Mouse (Mus musculus) stomach, embryonic 14.5 days (tissue): Measurements from ENCODE around the gene Pacsin3. TPM values are rescaled to one million over a fixed set of nuclear protein-coding genes. Genes with fewer than 3 reads are reported as not detected.

Source experiments
- ATAC-seq: fragments of 200-750 bp; cut with Nextera tagmentation; 2 replicates; pipeline ENCODE4 v1.8.0; 2017; ENCODE audit warnings: low read depth, moderate TSS enrichment; ENCODE audit not compliant: insufficient number of reproducible peaks, insufficient read depth, low FRiP score
- H3K27ac ChIP-seq: fragments of 300-500 bp; sonication (generic); 2 replicates; pipeline ENCODE4 v1.5.1; 2014; ENCODE audit warnings: mild to moderate bottlenecking, low read length, moderate library complexity, mixed read lengths
- H3K27me3 ChIP-seq: fragments of 300-500 bp; sonication (generic); 2 replicates; pipeline ENCODE4 v1.6.1; 2014; ENCODE audit warnings: low read length, control low read depth, mixed read lengths; ENCODE audit not compliant: control insufficient read depth, insufficient read depth
- H3K36me3 ChIP-seq: fragments of 300-500 bp; sonication (generic); 2 replicates; pipeline ENCODE4 v1.6.1; 2014; ENCODE audit warnings: mild to moderate bottlenecking, control low read depth, low read length, moderate library complexity, mixed read lengths; ENCODE audit not compliant: control insufficient read depth, insufficient read depth
- H3K4me1 ChIP-seq: fragments of 300-500 bp; sonication (generic); 2 replicates; pipeline ENCODE4 v1.6.1; 2014; ENCODE audit warnings: low read length, control low read depth, mixed read lengths; ENCODE audit not compliant: control insufficient read depth, insufficient read depth
- H3K4me2 ChIP-seq: fragments of 300-500 bp; sonication (generic); replicated peaks from 2 replicates; pipeline ENCODE4 v1.6.1; 2014; ENCODE audit warnings: low read depth, low read length, control low read depth
- H3K4me3 ChIP-seq: fragments of 300-500 bp; sonication (generic); 2 replicates; pipeline ENCODE4 v1.5.1; 2014; ENCODE audit warnings: low read depth, low read length, control low read depth
- H3K9ac ChIP-seq: fragments of 300-500 bp; sonication (generic); replicated peaks from 2 replicates; pipeline ENCODE4 v1.6.1; 2014; ENCODE audit warnings: low read depth, mild to moderate bottlenecking, control low read depth, low read length, moderate library complexity, mixed read lengths
- H3K9me3 ChIP-seq: fragments of 300-500 bp; sonication (generic); 2 replicates; pipeline ENCODE4 v1.6.1; 2016; ENCODE audit warnings: low read depth, low read length, control low read depth; ENCODE audit not compliant: control insufficient read depth
- WGBS: fragments of 180-500 bp; shearing (Covaris S2); extraction: QIAGEN DNeasy Blood & Tissue Kit; methylation state at CpG from one replicate; pipeline ENCODE4 v1.1.7; 2014; 5-methylcytosine and 5-hydroxymethylcytosine counted together
- polyA plus RNA-seq: library from polyadenylated mRNA; unstranded; fragments of >200 nt; fragmentation: Nextera tagmentation; extraction: Ambion mirVana; gene quantifications from 2 replicates; pipeline ENCODE4 v1.2.1, GENCODE M21; 2014

Gene Pacsin3
- polyA plus RNA-seq, 1 experiment from 2014 or later: 40.9 TPM

GRCm38 (mm10) chr2:91285885-91286505 lies 30.2 kb downstream of the Pacsin3 start:
- no peak overlapping the region for H3K27ac ChIP-seq
- no peaks in the 10 kb centered on the region for H3K27me3 ChIP-seq
- WGBS: 14% methylated on average over 7 of the region's 7 CpGs
- no peak overlapping the region for H3K9ac ChIP-seq
- ATAC-seq: no peak
- H3K9me3 ChIP-seq: no peaks in the 10 kb centered on the region
- no peak overlapping the region for H3K4me2 ChIP-seq
- H3K4me3 ChIP-seq: no peak overlapping the region
- no peaks in the 10 kb centered on the region; the same call in 1 of the 2 replicates for H3K36me3 ChIP-seq
- H3K4me1 ChIP-seq: no peaks in the 10 kb centered on the region

DNA sequence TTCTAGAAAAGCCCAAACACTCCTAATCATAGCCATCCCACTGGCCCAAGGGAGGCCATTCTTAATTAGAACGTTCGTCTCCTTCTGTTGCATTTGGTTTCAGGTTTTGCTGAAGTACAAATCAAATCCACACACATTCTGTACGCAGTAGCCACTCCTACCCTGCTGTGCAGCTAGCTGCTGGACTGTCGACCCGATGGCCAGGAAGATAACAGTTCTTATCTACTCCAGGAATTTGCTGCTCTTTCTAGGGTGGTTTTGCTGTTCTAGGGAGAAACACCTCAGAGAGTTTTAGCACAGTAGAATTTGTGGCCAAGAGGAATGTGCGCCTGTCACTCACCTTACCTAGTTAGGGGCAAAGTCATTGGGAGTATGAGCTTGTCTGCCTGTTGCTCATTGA lies 31.8 kb downstream of the Pacsin3 start:
- H3K27me3 ChIP-seq: no peaks in the 10 kb centered on the region
- H3K9me3 ChIP-seq: no peaks in the 10 kb centered on the region
- H3K4me1 ChIP-seq: no peaks in the 10 kb centered on the region
- 56% methylated on average over 6 of the region's 6 CpGs for WGBS
- H3K27ac ChIP-seq: no peak overlapping the region
- no peaks in the 10 kb centered on the region for H3K36me3 ChIP-seq
- no peak overlapping the region for H3K9ac ChIP-seq
- no peak overlapping the region for H3K4me3 ChIP-seq
- no peak for ATAC-seq
- H3K4me2 ChIP-seq: no peak overlapping the region

GRCm38 (mm10) chr2:91291197-91292007 lies 35.6 kb downstream of the Pacsin3 start:
- Histone ChIP-seq H3K4me1 (no peaks in the 10 kb centered on the region), H3K4me2 (no peak overlapping the region), H3K9me3 (no peaks in the 10 kb centered on the region), H3K27me3 (no peaks in the 10 kb centered on the region), H3K4me3 (no peak overlapping the region), H3K36me3 (no peaks in the 10 kb centered on the region), H3K9ac (no peak overlapping the region), H3K27ac (no peak overlapping the region)
- 72% methylated on average over 12 of the region's 12 CpGs for WGBS
- no peak for ATAC-seq

GRCm38 (mm10) chr2:91294226-91294625 lies 38.5 kb downstream of the Pacsin3 start:
- no peak overlapping the region for H3K4me2 ChIP-seq
- no peaks in the 10 kb centered on the region for H3K9me3 ChIP-seq
- H3K4me3 ChIP-seq: no peak overlapping the region
- WGBS: 81% methylated on average over 3 of the region's 3 CpGs
- no peaks in the 10 kb centered on the region for H3K4me1 ChIP-seq
- H3K9ac ChIP-seq: no peak overlapping the region
- no peaks in the 10 kb centered on the region for H3K27me3 ChIP-seq
- no peak overlapping the region for H3K27ac ChIP-seq
- no peak for ATAC-seq
- no peaks in the 10 kb centered on the region for H3K36me3 ChIP-seq

DNA sequence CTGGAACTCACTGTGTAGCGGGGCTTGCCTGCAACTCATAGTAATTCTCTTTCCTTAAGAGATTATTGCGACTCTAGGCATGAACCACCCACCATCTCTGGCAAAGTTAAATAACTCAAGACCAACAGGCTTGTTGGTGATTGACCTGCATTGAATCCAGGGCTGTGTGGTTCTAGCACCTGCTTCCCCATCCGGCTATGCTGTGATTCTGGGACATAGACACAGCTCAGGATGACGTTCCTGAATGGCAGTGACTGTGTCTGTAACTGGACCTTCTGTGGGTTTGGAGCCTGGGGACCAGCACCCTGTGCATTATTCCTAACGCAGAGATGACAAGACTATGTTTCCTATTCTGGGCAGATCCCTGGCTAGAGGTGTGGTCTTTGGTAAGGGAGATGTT lies 40.1 kb downstream of the Pacsin3 start:
- no peaks in the 10 kb centered on the region for H3K36me3 ChIP-seq
- H3K27me3 ChIP-seq: no peaks in the 10 kb centered on the region
- no peaks in the 10 kb centered on the region for H3K4me1 ChIP-seq
- H3K9ac ChIP-seq: no peak overlapping the region
- H3K4me2 ChIP-seq: no peak overlapping the region
- WGBS: 86% methylated on average over 5 of the region's 5 CpGs
- no peak overlapping the region for H3K27ac ChIP-seq
- H3K4me3 ChIP-seq: no peak overlapping the region
- no peaks in the 10 kb centered on the region for H3K9me3 ChIP-seq
- ATAC-seq: no peak

DNA sequence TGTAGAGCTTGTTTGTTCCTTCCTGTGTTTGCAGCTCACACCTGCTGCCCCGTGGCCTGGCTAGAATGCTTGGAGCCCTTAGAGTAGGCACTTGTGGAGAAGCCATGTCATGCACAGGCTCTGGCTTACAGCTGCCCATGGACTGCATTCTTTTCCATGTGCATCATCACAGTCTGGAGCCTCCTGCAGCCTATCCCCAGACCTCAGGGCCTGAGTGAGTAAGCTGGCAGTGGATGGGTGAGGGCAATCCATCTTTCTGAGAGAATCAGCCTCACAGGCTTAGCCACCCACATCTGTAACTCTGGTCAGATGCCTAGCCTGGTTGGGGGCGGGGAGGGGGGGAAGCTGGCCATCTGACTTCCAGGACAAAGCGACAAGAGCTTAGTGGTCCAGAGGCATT lies 43.4 kb downstream of the Pacsin3 start:
- Histone ChIP-seq H3K27ac (no peak overlapping the region), H3K4me3 (no peak overlapping the region)
- no peak for ATAC-seq

GRCm38 (mm10) chr2:91300784-91301183 lies 45.0 kb downstream of the Pacsin3 start:
- Histone ChIP-seq H3K27me3 (no peaks in the 10 kb centered on the region), H3K4me1 (no peaks in the 10 kb centered on the region), H3K27ac (no peak overlapping the region), H3K4me3 (no peak overlapping the region), H3K9ac (no peak overlapping the region), H3K36me3 (no peaks in the 10 kb centered on the region), H3K4me2 (no peak overlapping the region), H3K9me3 (no peaks in the 10 kb centered on the region)
- 90% methylated on average over 2 of the region's 2 CpGs for WGBS
- ATAC-seq: no peak

More for the DNA sequence above, 43.4 kb downstream of the Pacsin3 start:
- Histone ChIP-seq H3K36me3 (no peaks in the 10 kb centered on the region), H3K9me3 (no peaks in the 10 kb centered on the region), H3K9ac (no peak overlapping the region), H3K27me3 (no peaks in the 10 kb centered on the region), H3K4me2 (no peak overlapping the region), H3K4me1 (no peaks in the 10 kb centered on the region)
- 39% methylated on average over 3 of the region's 3 CpGs for WGBS

GRCm38 (mm10) chr2:91301836-91302235 lies 46.1 kb downstream of the Pacsin3 start:
- Histone ChIP-seq H3K9ac (no peak overlapping the region), H3K9me3 (no peaks in the 10 kb centered on the region), H3K36me3 (no peaks in the 10 kb centered on the region), H3K4me1 (no peaks in the 10 kb centered on the region), H3K4me2 (no peak overlapping the region), H3K27me3 (no peaks in the 10 kb centered on the region), H3K4me3 (no peak overlapping the region), H3K27ac (no peak overlapping the region)
- 53% methylated on average over 2 of the region's 2 CpGs for WGBS
- ATAC-seq: no peak
